Mouse (Mus musculus) retina, postnatal 1 day (tissue): ENCODE data around the gene Unc5cl.

Experiments
- DNase-seq: peaks from one replicate; pipeline ENCODE4 v3.0.0-alpha.2; 2012

Gene Unc5cl

DNA sequence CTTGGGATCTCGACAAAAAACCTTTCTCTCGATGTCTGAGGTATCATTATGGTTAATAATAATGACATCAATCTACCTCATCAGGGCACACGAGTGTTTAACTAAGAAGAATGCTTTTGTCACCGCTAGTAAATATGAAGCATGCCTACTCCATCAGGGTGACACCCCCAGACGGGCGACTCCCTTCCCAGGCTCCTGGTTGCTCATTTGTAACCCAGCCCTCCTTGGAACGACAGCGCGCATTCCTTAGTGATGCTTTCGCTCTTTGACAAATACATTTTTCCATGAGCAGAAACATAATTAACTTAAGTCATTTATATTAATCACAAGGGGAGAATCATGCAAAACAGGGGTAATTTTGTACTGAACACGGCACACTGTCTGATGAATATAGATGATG lies 88.0 kb downstream of the Unc5cl start:
- no peak for DNase-seq

- DNase-seq: no peak
Observed at GRCm38 (mm10) chr17:48543301-48543765, 88.6 kb downstream of the Unc5cl start.

- no peak for DNase-seq
Observed at GRCm38 (mm10) chr17:48544722-48545121, 90.0 kb downstream of the Unc5cl start.

DNA sequence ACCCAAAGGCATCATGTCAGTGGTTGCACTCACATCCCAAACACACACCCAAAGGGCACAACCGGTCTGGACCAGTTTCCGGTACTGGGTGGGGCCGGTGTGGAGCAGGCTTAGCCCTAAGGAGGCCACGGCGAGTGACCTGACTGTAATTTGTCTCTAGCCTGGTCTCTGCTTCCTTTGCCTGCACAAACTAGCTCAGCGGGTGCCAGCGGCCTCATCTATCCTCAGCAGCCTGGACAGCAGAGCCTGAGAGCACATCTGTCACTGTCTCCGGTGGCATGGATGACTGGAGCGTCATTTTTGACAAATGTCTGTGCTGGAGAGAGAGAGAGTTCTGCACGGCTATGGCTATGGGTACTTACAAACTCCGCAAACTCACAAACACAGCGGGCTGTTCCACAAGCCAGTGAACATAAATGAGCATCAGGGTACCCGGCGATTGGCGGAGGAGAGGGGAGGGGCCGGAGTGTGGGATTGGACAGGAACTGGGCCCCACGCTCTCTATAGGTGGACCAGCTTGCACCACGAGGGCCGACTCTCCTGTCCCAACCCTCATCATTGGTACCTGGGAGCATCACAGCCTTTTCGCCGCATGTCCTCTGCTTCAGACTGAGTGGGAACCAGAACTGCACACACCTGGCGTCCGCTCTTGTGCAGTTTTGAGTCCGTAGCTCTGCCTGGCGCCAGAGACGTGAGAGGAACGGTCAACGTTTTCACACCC lies 90.7 kb downstream of the Unc5cl start:
- peak; percentile 61 for DNase-seq

DNA sequence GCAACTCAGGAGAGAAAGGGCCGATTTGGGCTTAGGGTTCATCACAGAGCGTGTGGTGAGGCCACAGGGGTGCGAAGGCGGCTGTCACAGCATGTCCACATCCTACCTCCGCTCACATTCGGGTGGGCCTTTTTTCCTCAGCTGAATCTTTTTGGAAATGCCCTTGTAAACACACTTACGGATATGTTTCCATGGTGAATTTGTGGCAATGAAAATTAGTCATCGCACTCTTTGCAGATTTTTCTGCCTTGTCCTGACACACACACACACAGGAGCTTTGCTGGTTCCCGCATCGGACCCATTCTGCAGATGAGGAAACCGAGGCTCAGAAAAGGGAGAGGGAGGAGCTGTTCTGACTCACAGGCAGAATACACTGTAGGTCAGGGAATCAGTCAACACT lies 91.3 kb downstream of the Unc5cl start:
- DNase-seq: no peak

- no peak for DNase-seq
Observed at GRCm38 (mm10) chr17:48547668-48548067, 93.0 kb downstream of the Unc5cl start.

DNA sequence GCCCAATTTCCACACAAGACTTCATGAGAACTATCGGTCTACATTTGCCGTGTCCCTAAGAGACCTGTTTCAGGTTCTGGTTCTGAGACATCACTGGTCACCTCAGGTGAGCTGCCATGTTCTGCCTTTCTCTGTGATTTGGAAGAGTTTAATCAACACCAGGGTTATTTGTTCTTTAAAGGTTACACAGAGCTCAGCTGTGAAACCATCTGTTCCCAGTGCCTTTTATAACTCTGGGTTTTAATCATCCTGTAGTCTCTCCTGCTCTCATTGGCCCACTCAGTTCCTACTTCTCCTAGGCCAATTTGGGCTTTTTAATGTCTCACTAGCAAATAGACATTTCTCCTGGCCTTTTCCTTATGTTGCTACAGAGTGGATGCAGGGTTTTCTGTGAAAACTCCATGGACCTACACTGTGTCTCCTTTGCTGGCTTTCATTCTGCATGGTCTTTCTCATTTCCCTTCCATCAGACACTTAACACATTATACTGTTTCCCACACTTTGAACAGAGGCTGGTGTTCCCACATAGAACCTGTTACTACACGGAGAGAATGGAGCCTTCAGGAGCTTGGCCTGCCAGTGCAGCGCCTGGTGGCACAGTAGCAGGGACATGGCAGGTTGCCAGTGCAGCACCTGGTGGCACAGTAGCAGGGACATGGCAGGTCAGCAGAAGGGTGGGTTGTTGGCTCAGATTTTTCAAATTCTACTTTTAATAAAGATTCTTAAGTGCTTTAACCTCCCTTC lies 97.3 kb downstream of the Unc5cl start:
- no peak for DNase-seq

- no peak for DNase-seq
Observed at GRCm38 (mm10) chr17:48552532-48552915, 97.8 kb downstream of the Unc5cl start.

DNA sequence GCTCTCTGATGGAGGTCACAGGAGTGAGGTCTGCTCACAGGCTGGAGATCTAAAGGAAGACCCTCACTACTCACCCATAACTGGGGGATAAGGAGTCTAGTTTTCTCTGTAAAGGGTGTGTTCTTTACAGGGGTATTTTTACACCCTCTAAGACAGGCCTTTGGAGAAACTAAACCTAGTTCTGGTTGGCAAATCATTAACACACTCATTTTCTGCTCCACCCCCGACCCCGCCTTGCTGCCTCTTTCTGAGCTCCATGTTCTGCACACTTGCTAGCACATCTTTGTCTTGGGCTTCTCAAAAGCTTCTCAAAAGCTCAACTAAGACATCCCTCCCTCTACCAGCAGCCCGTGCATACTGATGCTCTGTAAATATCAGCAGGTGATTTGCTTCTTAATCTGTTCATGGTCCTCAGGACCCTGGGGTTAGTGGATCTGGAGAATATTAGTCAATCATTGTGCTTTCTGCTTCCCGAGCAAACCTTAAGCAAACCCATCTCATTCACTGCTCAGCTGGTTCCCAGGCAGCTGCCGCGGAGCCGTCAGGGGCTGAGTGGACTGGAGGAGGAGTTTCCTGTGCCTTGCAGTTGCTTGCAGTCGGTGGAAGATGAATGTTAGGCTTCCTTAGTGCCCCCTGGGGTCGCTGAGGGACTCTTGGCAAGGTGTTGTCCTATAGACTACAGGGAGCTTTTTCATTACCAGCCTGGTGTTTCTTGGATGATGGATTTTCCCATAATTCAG lies 101.7 kb downstream of the Unc5cl start:
- no peak for DNase-seq

DNA sequence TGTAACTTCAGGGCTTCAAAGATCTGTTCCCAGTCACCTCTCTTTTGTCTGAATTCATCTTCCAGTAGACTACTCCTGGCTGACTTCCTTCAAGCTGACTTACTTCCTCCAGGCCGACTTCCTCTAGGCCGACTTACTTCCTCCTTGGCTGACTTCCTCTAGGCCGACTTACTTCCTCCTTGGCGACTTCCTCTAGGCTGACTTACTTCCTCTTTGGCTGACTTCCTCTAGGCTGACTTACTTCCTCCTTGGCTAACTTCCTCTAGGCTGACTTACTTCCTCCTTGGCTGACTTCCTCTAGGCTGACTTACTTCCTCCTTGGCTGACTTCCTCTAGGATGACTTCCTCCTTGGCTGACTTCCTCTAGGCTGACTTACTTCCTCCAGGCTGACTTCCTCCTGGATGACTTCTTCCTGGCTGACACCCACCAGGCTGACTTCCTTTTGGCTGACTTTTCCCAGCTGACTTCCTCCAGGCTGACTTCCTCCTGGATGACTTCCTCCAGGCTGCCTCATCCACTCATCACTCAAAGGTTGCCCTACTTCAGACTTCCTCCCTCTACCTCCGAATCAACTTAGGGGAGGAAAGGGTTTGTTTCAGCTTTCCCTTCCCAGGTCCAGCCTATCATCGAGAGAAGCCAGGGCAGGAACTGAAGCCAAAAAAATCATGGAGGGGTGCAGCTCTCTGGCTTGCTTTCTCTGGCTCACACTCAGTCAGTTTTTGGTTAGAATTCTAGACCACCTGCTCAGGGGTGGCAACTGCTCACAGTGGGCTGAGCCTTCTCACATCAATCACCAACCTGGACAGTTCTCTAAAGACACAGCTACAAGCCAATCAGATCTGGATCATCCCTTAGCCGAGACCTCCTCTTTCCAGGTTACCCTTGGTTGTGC lies 103.4 kb downstream of the Unc5cl start:
- DNase-seq: no peak

DNA sequence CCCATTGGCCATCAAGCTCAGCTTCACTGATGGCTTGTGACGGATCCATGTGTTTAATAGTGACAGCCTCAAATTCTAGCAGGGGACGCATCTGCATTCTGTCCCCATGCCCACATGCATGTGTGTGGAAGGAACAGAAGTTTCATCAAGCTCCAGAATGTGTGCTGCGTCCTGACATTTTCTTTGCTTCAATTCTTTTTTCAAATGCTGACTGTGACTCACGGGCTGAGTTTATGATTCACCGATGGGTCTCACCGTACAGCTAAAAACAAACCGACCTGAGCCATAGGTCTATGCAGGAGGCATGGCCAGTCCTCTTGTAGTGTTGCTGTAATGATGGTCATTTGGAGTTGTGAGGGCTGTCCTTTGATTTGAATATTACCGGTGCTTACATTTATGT lies 110.2 kb downstream of the Unc5cl start:
- no peak for DNase-seq

DNA sequence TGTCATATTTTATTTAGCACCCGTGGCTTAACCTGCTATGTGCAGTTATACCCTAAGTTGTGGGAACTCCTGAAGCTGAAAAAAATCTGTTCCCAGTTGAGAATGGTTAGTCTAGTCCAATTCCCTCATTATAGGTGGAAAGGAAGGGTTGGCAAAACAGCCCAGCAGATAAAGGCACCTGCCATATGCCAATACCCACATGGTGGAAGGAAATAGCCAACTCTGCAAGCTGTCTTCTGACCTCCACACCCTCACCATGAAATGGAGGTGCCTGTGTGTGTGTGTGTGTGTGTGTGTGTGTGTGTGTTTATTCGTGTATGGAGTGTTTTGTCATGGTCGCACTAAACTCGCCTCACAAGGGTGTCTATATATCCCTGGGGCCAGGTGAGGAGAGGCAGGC lies 115.0 kb downstream of the Unc5cl start:
- no peak for DNase-seq

- DNase-seq: no peak
Observed at GRCm38 (mm10) chr17:48581153-48581552, 126.5 kb downstream of the Unc5cl start.

DNA sequence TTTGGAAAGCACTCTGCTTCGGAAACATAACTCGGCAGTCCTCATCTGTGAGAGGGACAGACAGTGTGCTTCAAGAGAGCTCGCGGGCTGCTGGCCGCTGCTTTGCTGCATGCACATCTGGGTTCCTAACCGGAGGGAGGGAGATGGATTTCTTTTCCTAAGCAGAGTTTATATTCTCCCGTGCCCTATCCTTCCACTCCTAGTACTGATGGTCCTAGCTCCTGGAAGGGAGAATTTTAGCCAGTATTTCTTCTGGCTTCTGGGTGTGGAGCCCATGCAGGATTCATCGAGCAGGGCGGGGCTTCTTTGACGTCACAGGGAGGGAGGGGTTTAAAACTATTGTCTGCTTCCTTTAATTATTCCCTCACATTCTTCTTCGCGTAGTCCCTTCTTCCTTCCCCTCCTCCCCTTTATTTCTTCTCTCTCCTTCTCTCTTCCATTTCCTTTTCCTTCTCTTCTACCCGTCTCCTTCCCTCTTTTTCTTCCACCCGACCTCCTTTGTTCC lies 127.8 kb downstream of the Unc5cl start:
- no peak for DNase-seq

GRCm38 (mm10) chr17:48583401-48583800 lies 128.7 kb downstream of the Unc5cl start:
- no peak for DNase-seq

DNA sequence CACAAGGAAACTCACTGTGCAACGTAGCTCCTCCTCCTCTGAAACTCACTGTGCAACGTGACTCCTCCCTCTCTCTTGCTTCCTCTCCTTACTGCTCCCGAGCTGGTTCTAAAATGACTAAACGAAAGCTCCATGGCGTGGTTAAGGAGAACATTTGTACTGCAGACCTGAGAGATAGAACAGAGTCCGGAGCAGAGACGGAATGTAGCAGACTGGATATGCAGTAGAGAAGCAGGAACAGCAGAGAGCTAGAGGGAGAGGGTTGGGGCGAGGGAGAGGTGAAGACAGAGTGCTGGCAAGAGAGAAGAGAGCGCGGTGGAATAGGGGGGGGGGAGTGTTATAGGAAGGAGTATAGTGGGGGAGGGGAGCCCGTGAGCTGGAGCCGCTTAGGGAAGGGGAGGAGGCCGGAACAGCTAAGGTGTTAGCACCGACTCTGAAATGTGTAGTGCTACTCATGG lies 131.2 kb downstream of the Unc5cl start:
- peak; percentile 57 for DNase-seq

GRCm38 (mm10) chr17:48588674-48589073 lies 134.0 kb downstream of the Unc5cl start:
- DNase-seq: no peak
